Mouse (Mus musculus) B cell, adult 2 months (primary cell): Measurements from ENCODE around the gene Stat5b.

Experiments
- DNase-seq, 2 experiments: peaks; one replicate each; pipeline ENCODE4 v3.0.0; 2022

Stat5b gene

GRCm38 (mm10) chr11:100761547-100762045, 88.9 kb downstream of the Stat5b start:
- DNase-seq = peak; percentile 89 to 91

GRCm38 (mm10) chr11:100759611-100760233, 90.8 kb downstream of the Stat5b start, which contains the start of gene Kcnh4:
Gene Kcnh4, minus strand, starts transcription at chr11:100759942.
- peak; percentile 91 to 93 for DNase-seq

GRCm38 (mm10) chr11:100758707-100759610, 91.6 kb downstream of the Stat5b start:
- DNase-seq = peak; percentile 65 to 66

GRCm38 (mm10) chr11:100757566-100757965, 93.0 kb downstream of the Stat5b start:
- DNase-seq = peak; percentile 50 to 60

- DNase-seq = no peak
These were observed 94.0 kb downstream of the Stat5b start for GRCm38 (mm10) chr11:100756476-100756875.

- DNase-seq = no peak
These were observed 95.8 kb downstream of the Stat5b start for GRCm38 (mm10) chr11:100754693-100755057.

GRCm38 (mm10) chr11:100754021-100754692, 96.4 kb downstream of the Stat5b start:
- no peak for DNase-seq

- DNase-seq = no peak
These were observed 98.2 kb downstream of the Stat5b start for GRCm38 (mm10) chr11:100752294-100752693.

GRCm38 (mm10) chr11:100750127-100750526, 100.4 kb downstream of the Stat5b start:
- DNase-seq = no peak

- no peak for DNase-seq
These were observed 101.1 kb downstream of the Stat5b start for GRCm38 (mm10) chr11:100749469-100749868.

- no peak for DNase-seq
These were observed 101.9 kb downstream of the Stat5b start for GRCm38 (mm10) chr11:100748620-100749019.

- no peak for DNase-seq
These were observed 103.4 kb downstream of the Stat5b start for GRCm38 (mm10) chr11:100747114-100747513.

- DNase-seq = no peak
These were observed 104.0 kb downstream of the Stat5b start for GRCm38 (mm10) chr11:100746546-100746945.

GRCm38 (mm10) chr11:100745085-100745484, 105.4 kb downstream of the Stat5b start:
- DNase-seq = peak; percentile 76 to 78

GRCm38 (mm10) chr11:100741348-100741747, 109.2 kb downstream of the Stat5b start:
- no peak for DNase-seq

- no peak for DNase-seq
These were observed 111.8 kb downstream of the Stat5b start for GRCm38 (mm10) chr11:100738749-100739148.

- peak; percentile 96 to 98 for DNase-seq
These were observed 112.4 kb downstream of the Stat5b start, which contains the start of gene Rab5c for GRCm38 (mm10) chr11:100738066-100738604. Gene Rab5c, minus strand, starts transcription at chr11:100738215.

GRCm38 (mm10) chr11:100737105-100737733, 113.3 kb downstream of the Stat5b start:
- DNase-seq = no peak

- no peak for DNase-seq
These were observed 113.8 kb downstream of the Stat5b start for GRCm38 (mm10) chr11:100736746-100737080.

- no peak for DNase-seq
These were observed 114.4 kb downstream of the Stat5b start for GRCm38 (mm10) chr11:100735954-100736745.

GRCm38 (mm10) chr11:100735134-100735865, 115.2 kb downstream of the Stat5b start:
- DNase-seq = peak; percentile 32 to 38
